Mouse (Mus musculus) heart, embryonic 14.5 days (tissue): ENCODE results near the gene Cfap44. TPM values are rescaled to one million over a fixed set of nuclear protein-coding genes. Genes with fewer than 3 reads are reported as not detected.

Source experiments
- polyA plus RNA-seq: library from polyadenylated mRNA; unstranded; fragments of >200 nt; fragmentation: Nextera tagmentation; extraction: Ambion mirVana; gene quantifications from 2 replicates; pipeline ENCODE4 v1.2.1, GENCODE M21; 2014

The Cfap44 gene
- polyA plus RNA-seq, 1 experiment from 2014 or later = 0.18 TPM

Other genes with a start within 250 kb of the Cfap44 start
- gene Usf3, start 221.6 kb upstream of the Cfap44 start, polyA plus RNA-seq = 4.1 and 4.7 TPM in 2 replicates
- gene Sidt1, start 61.6 kb upstream of the Cfap44 start, polyA plus RNA-seq = not detected in 2 replicates
- 15.1 and 20.2 TPM in 2 replicates for gene Spice1, start 47.7 kb upstream of the Cfap44 start, polyA plus RNA-seq
- gene Boc, start 164.1 kb downstream of the Cfap44 start, polyA plus RNA-seq = 6.0 and 7.6 TPM in 2 replicates